Mouse (Mus musculus) adrenal gland, postnatal 4 days (tissue): Measurements from ENCODE around the gene Aff1. TPM values are rescaled to one million over a fixed set of nuclear protein-coding genes. Genes with fewer than 3 reads are reported as not detected.

ENCODE experiments used
- DNase-seq, 2 experiments: peaks; one replicate each; pipeline ENCODE4 v3.0.0; 2021 to 2022; ENCODE audit warnings: low spot score in 2 of 2, mixed read lengths in 2 of 2
- total RNA-seq, 2 experiments: library from RNA; stranded (reverse); gene quantifications; 2 replicates each; pipeline ENCODE4 v1.2.3; 2021

Aff1 gene
- total RNA-seq, 2 experiments from 2014 or later, result 37.5 to 43.3 TPM

- no peak for DNase-seq
These were observed 197.6 kb downstream of the Aff1 start for GRCm38 (mm10) chr5:103889766-103890165.

DNA sequence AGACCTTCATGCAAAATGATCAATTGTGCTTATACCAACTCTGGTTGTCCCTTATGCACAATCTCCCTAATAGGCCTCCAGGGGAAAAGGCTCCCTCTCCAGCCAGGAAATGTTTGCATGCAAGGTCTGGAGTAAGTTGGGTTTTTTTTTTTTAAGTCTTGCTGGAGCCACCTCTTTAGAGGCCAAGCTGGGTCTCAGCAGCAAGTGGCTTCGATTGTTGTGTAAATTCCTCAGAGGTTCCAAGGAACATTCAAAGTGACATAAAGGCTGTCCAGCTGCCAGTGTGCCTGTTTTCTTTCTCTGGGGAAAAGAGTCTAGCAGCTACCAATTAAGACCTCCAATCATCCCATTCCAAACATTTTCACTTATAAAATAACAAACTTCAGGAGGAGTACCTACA lies 206.1 kb downstream of the Aff1 start:
- DNase-seq, result no peak

Other genes with a start within 250 kb of the Aff1 start
- gene Slc10a6, start 63.0 kb upstream of the Aff1 start, total RNA-seq, result 1 to 10 TPM; 1.1 to 1.9 TPM
- not detected for gene 1700016H13Rik, start 36.4 kb upstream of the Aff1 start, total RNA-seq
- gene Klhl8, start 218.9 kb downstream of the Aff1 start, total RNA-seq, result 10 to 100 TPM; 18.7 to 19.3 TPM